Mouse (Mus musculus): ENCODE data around the gene Tspan18.
A peak's percentile ranks its signal among the peaks of the same experiment; 100 is the strongest.

Tspan18 gene

GRCm38 (mm10) chr2:93177668-93178312 is 156.5 kb downstream of the Tspan18 start:
- no peak for DNase-seq

- peak; percentile 48 to 49 for DNase-seq
Measured at GRCm38 (mm10) chr2:93176871-93177667, 157.2 kb downstream of the Tspan18 start.

GRCm38 (mm10) chr2:93176193-93176798 is 158.0 kb downstream of the Tspan18 start:
- DNase-seq = no peak

GRCm38 (mm10) chr2:93175721-93176120 is 158.6 kb downstream of the Tspan18 start:
- no peak for DNase-seq

- DNase-seq = no peak
Measured at GRCm38 (mm10) chr2:93175278-93175677, 159.0 kb downstream of the Tspan18 start.

GRCm38 (mm10) chr2:93174159-93174558 is 160.1 kb downstream of the Tspan18 start:
- DNase-seq = no peak

- no peak for DNase-seq
Measured at GRCm38 (mm10) chr2:93172460-93172859, 161.8 kb downstream of the Tspan18 start.

GRCm38 (mm10) chr2:93171929-93172328 is 162.4 kb downstream of the Tspan18 start:
- DNase-seq = no peak

GRCm38 (mm10) chr2:93170845-93171200 is 163.5 kb downstream of the Tspan18 start:
- no peak for DNase-seq

GRCm38 (mm10) chr2:93170156-93170844 is 164.0 kb downstream of the Tspan18 start:
- DNase-seq = no peak

GRCm38 (mm10) chr2:93166734-93167406 is 167.4 kb downstream of the Tspan18 start:
- DNase-seq = no peak

- DNase-seq = no peak
Measured at GRCm38 (mm10) chr2:93166295-93166694, 168.0 kb downstream of the Tspan18 start.

- no peak for DNase-seq
Measured at GRCm38 (mm10) chr2:93163750-93164335, 170.5 kb downstream of the Tspan18 start.

GRCm38 (mm10) chr2:93163317-93163716 is 171.0 kb downstream of the Tspan18 start:
- no peak for DNase-seq

GRCm38 (mm10) chr2:93162791-93163190 is 171.5 kb downstream of the Tspan18 start:
- no peak for DNase-seq

GRCm38 (mm10) chr2:93161914-93162664 is 172.2 kb downstream of the Tspan18 start:
- no peak for DNase-seq

GRCm38 (mm10) chr2:93160467-93161035 is 173.8 kb downstream of the Tspan18 start:
- DNase-seq = no peak

GRCm38 (mm10) chr2:93154486-93155032 is 179.7 kb downstream of the Tspan18 start:
- no peak for DNase-seq

GRCm38 (mm10) chr2:93153833-93154232 is 180.5 kb downstream of the Tspan18 start:
- no peak for DNase-seq

- DNase-seq = no peak
Measured at GRCm38 (mm10) chr2:93152883-93153491, 181.3 kb downstream of the Tspan18 start.
